In genomic region chr11:101338123-101338760, GRCm38 (mm10) we compare ENCODE assay signal across 9 mouse cellular contexts. TPM values are rescaled to one million over a fixed set of nuclear protein-coding genes. Genes with fewer than 3 reads are reported as not detected.
A peak's percentile ranks its signal among the peaks of the same experiment; 100 is the strongest.
DNase-seq lines count a peak whose midpoint lies in the region; ATAC-seq and TF ChIP-seq lines count a peak whose summit lies in the region.
"Had no signal": no experiment of that assay in that cellular context is flagged by ENCODE, and none has a peak within 500 bp of the region (broad histone marks: within the 10 kb centered on the region; RNA-seq: fewer than 3 reads in every experiment).

No protein-coding gene starts in this region.

- peak; percentile 86 for DNase-seq in kidney, postnatal 0 days (ENCODE audit: low spot score)
- no peak for DNase-seq in kidney, adult 9 months
- peak; percentile 58 for DNase-seq in R1 (ENCODE audit: low read depth, low spot score)
- no peak for DNase-seq in spleen, postnatal 36 days (ENCODE audit: low spot score in 2 of 2)
- DNase-seq in urinary bladder, postnatal 4 days (ENCODE audit: low spot score in 2 of 2), result no peak

- 0 out of 2 replicates have a peak overlapping the region, but pooled peaks have one; percentile 7 for H3K4me3 ChIP-seq in kidney, postnatal 0 days (replicated peaks; ENCODE audit: low read depth, low read length)
- peak overlapping the region; percentile 26 for H3K4me3 ChIP-seq in limb, embryonic 12.5 days (replicated peaks)
- peak overlapping the region; percentile 30 for H3K4me3 ChIP-seq in neural tube, embryonic 12.5 days

- H3K27me3 ChIP-seq in kidney, postnatal 0 days (ENCODE audit: insufficient read depth, low read length), result no peaks in the 10 kb centered on the region
- H3K27me3 ChIP-seq in limb, embryonic 12.5 days, result no peaks in the 10 kb centered on the region
- no peaks in the 10 kb centered on the region for H3K27me3 ChIP-seq in neural tube, embryonic 12.5 days (replicated peaks)

- 4% methylated on average over 9 of the region's 9 CpGs for WGBS in kidney, postnatal 0 days
- 2% methylated on average over 9 of the region's 9 CpGs for WGBS in limb, embryonic 12.5 days
- 0% methylated on average over 9 of the region's 9 CpGs for WGBS in neural tube, embryonic 12.5 days

- H3K9ac ChIP-seq in kidney, postnatal 0 days (ENCODE audit: low read depth, low read length), result no peak overlapping the region
- peak overlapping the region; percentile 51 for H3K9ac ChIP-seq in limb, embryonic 12.5 days (replicated peaks)
- 0 out of 2 replicates have a peak overlapping the region, but pooled peaks have one; percentile 23 for H3K9ac ChIP-seq in neural tube, embryonic 12.5 days

- no peak for TF ChIP-seq CTCF in kidney, postnatal 0 days (IDR thresholded peaks at IDR 0.05; ENCODE audit: low read depth)

- no peaks in the 10 kb centered on the region for H3K9me3 ChIP-seq in kidney, postnatal 0 days (replicated peaks; ENCODE audit: low read length)
- no peaks in the 10 kb centered on the region for H3K9me3 ChIP-seq in limb, embryonic 12.5 days
- H3K9me3 ChIP-seq in neural tube, embryonic 12.5 days, result no peaks in the 10 kb centered on the region

- peaks cover 9% of the 10 kb centered on the region; the same call in 1 of the 2 replicates for H3K4me1 ChIP-seq in kidney, postnatal 0 days (replicated peaks; ENCODE audit: insufficient read depth, low read length)
- peaks cover 26% of the 10 kb centered on the region for H3K4me1 ChIP-seq in limb, embryonic 12.5 days (replicated peaks)
- peaks cover 22% of the 10 kb centered on the region for H3K4me1 ChIP-seq in neural tube, embryonic 12.5 days

- H3K4me2 ChIP-seq in kidney, postnatal 0 days (ENCODE audit: low read length), result peak overlapping the region; percentile 50
- peak overlapping the region; percentile 59 for H3K4me2 ChIP-seq in limb, embryonic 12.5 days
- H3K4me2 ChIP-seq in neural tube, embryonic 12.5 days (replicated peaks), result peak overlapping the region; percentile 69

- ATAC-seq in kidney, postnatal 0 days (replicated peaks; ENCODE audit: low FRiP score, low read depth), result peak; percentile 77
- ATAC-seq in erythroblast, adult 5-6 weeks (replicated peaks; ENCODE audit: low FRiP score, poor library complexity, severe bottlenecking), result peak; percentile 86
- peak; percentile 87 for ATAC-seq in limb, embryonic 12.5 days (ENCODE audit: insufficient number of reproducible peaks, insufficient read depth, low FRiP score, low TSS enrichment, low read depth)
- peak; percentile 86 for ATAC-seq in neural tube, embryonic 12.5 days (ENCODE audit: low FRiP score, low read depth)

- no peaks in the 10 kb centered on the region for H3K36me3 ChIP-seq in kidney, postnatal 0 days (ENCODE audit: insufficient read depth, low read length)
- H3K36me3 ChIP-seq in limb, embryonic 12.5 days, result no peaks in the 10 kb centered on the region
- H3K36me3 ChIP-seq in neural tube, embryonic 12.5 days, result no peaks in the 10 kb centered on the region

- peak overlapping the region; percentile 44 for H3K27ac ChIP-seq in kidney, postnatal 0 days
- peak overlapping the region; percentile 73 for H3K27ac ChIP-seq in limb, embryonic 12.5 days
- H3K27ac ChIP-seq in neural tube, embryonic 12.5 days, result no peak overlapping the region

RNA-seq across cellular contexts. Expression of gene Aoc3, which starts 7.8 kb away (rescaled TPM):
- polyA plus RNA-seq in kidney, postnatal 0 days (2015; fragmentation: Nextera tagmentation; extraction: Ambion mirVana), result 1.8 and 2.0 TPM in 2 replicates
- total RNA-seq in erythroblast, adult 5-6 weeks (2015; ENCODE audit: low replicate concordance), result 4.0 and 6.9 TPM in 2 replicates
- total RNA-seq in erythroblast, adult 5-6 weeks (2017; ENCODE audit: low replicate concordance), result 2.9 and 6.6 TPM in 2 replicates
- polyA plus RNA-seq in limb, embryonic 12.5 days (2016; fragmentation: Nextera tagmentation; extraction: Ambion mirVana), result 0.05 TPM in 1 of 2 replicates, not detected in the other
- not detected in 2 replicates for polyA plus RNA-seq in neural tube, embryonic 12.5 days (2016; fragmentation: Nextera tagmentation; extraction: Ambion mirVana)

RNA-seq across cellular contexts. Expression of gene Aoc2, which starts 13.4 kb away (rescaled TPM):
- polyA plus RNA-seq in kidney, postnatal 0 days (2015; fragmentation: Nextera tagmentation; extraction: Ambion mirVana), result 0.37 and 0.58 TPM in 2 replicates
- 47.1 and 65.0 TPM in 2 replicates for total RNA-seq in erythroblast, adult 5-6 weeks (2015; ENCODE audit: low replicate concordance)
- total RNA-seq in erythroblast, adult 5-6 weeks (2017; ENCODE audit: low replicate concordance), result 44.1 and 45.0 TPM in 2 replicates
- 2.0 and 2.3 TPM in 2 replicates for polyA plus RNA-seq in limb, embryonic 12.5 days (2016; fragmentation: Nextera tagmentation; extraction: Ambion mirVana)
- polyA plus RNA-seq in neural tube, embryonic 12.5 days (2016; fragmentation: Nextera tagmentation; extraction: Ambion mirVana), result 2.5 and 3.0 TPM in 2 replicates

RNA-seq across cellular contexts. Expression of gene Psme3, which starts 22.2 kb away (rescaled TPM):
- polyA plus RNA-seq in kidney, postnatal 0 days (2015; fragmentation: Nextera tagmentation; extraction: Ambion mirVana), result 102 and 104 TPM in 2 replicates
- total RNA-seq in erythroblast, adult 5-6 weeks (2015; ENCODE audit: low replicate concordance), result 797 and 835 TPM in 2 replicates
- total RNA-seq in erythroblast, adult 5-6 weeks (2017; ENCODE audit: low replicate concordance), result 707 and 918 TPM in 2 replicates
- polyA plus RNA-seq in limb, embryonic 12.5 days (2016; fragmentation: Nextera tagmentation; extraction: Ambion mirVana), result 154 and 167 TPM in 2 replicates
- 155 and 168 TPM in 2 replicates for polyA plus RNA-seq in neural tube, embryonic 12.5 days (2016; fragmentation: Nextera tagmentation; extraction: Ambion mirVana)

RNA-seq across cellular contexts. Expression of gene G6pc, which starts 29.1 kb away (rescaled TPM):
- 23.2 and 37.0 TPM in 2 replicates for polyA plus RNA-seq in kidney, postnatal 0 days (2015; fragmentation: Nextera tagmentation; extraction: Ambion mirVana)
- not detected in 2 replicates for total RNA-seq in erythroblast, adult 5-6 weeks (2015; ENCODE audit: low replicate concordance)
- 0.70 TPM in 1 of 2 replicates, not detected in the other for total RNA-seq in erythroblast, adult 5-6 weeks (2017; ENCODE audit: low replicate concordance)
- polyA plus RNA-seq in limb, embryonic 12.5 days (2016; fragmentation: Nextera tagmentation; extraction: Ambion mirVana), result not detected in 2 replicates
- not detected in 2 replicates for polyA plus RNA-seq in neural tube, embryonic 12.5 days (2016; fragmentation: Nextera tagmentation; extraction: Ambion mirVana)
- total RNA-seq: left cerebral cortex, postnatal 14 days had no signal

RNA-seq across cellular contexts. Expression of gene Becn1, which starts 36.2 kb away (rescaled TPM):
- 156 and 165 TPM in 2 replicates for polyA plus RNA-seq in kidney, postnatal 0 days (2015; fragmentation: Nextera tagmentation; extraction: Ambion mirVana)
- total RNA-seq in erythroblast, adult 5-6 weeks (2015; ENCODE audit: low replicate concordance), result 98.0 and 105 TPM in 2 replicates
- 362 and 618 TPM in 2 replicates for total RNA-seq in erythroblast, adult 5-6 weeks (2017; ENCODE audit: low replicate concordance)
- 126 and 129 TPM in 2 replicates for polyA plus RNA-seq in limb, embryonic 12.5 days (2016; fragmentation: Nextera tagmentation; extraction: Ambion mirVana)
- 168 and 174 TPM in 2 replicates for polyA plus RNA-seq in neural tube, embryonic 12.5 days (2016; fragmentation: Nextera tagmentation; extraction: Ambion mirVana)

Comparison
In these comparisons a context has a peak if more than half of its experiments do, and no peak if none do; other contexts are left out.
1. DNase-seq: peak in kidney, postnatal 0 days (single experiment) and R1 (single experiment); none in kidney, adult 9 months (single experiment), spleen, postnatal 36 days (0 of 2) and urinary bladder, postnatal 4 days (0 of 2).
2. Peak in every context shown above with its lines, with median percentiles within 50 percentile points of each other: ATAC-seq, H3K4me2 ChIP-seq and H3K4me3 ChIP-seq.